Mouse (Mus musculus) liver, embryonic 16.5 days (tissue): ENCODE results near the gene Gsk3b. TPM values are rescaled to one million over a fixed set of nuclear protein-coding genes. Genes with fewer than 3 reads are reported as not detected.

Experiments used
- ATAC-seq: fragments of 200-750 bp; cut with Nextera tagmentation; 2 replicates; pipeline ENCODE4 v1.8.0; 2017; ENCODE audit warnings: low read depth, mild to moderate bottlenecking, moderate number of reproducible peaks, moderate library complexity
- H3K27ac ChIP-seq: fragments of 300-500 bp; sonication (generic); 2 replicates; pipeline ENCODE4 v1.5.1; 2014; ENCODE audit warnings: mild to moderate bottlenecking, low read length
- H3K27me3 ChIP-seq: fragments of 300-500 bp; sonication (generic); 2 replicates; pipeline ENCODE4 v1.6.1; 2014; ENCODE audit warnings: low read depth, low read length, mixed read lengths; ENCODE audit not compliant: control insufficient read depth, insufficient read depth
- H3K36me3 ChIP-seq: fragments of 300-500 bp; sonication (generic); 2 replicates; pipeline ENCODE4 v1.6.1; 2014; ENCODE audit warnings: mild to moderate bottlenecking; ENCODE audit not compliant: control insufficient read depth, insufficient read depth
- H3K4me1 ChIP-seq: fragments of 300-500 bp; sonication (generic); 2 replicates; pipeline ENCODE4 v1.6.1; 2014; ENCODE audit warnings: low read depth, low read length, mixed read lengths; ENCODE audit not compliant: control insufficient read depth
- H3K4me2 ChIP-seq: fragments of 300-500 bp; sonication (generic); 2 replicates; pipeline ENCODE4 v1.6.1; 2014; ENCODE audit warnings: low read depth, low read length, mixed read lengths
- H3K4me3 ChIP-seq: fragments of 300-500 bp; sonication (generic); 2 replicates; pipeline ENCODE4 v1.5.1; 2014; ENCODE audit warnings: low read depth, mild to moderate bottlenecking, low read length
- H3K9ac ChIP-seq: fragments of 300-500 bp; sonication (generic); 2 replicates; pipeline ENCODE4 v1.6.1; 2014; ENCODE audit warnings: low read depth, low read length
- H3K9me3 ChIP-seq: fragments of 300-500 bp; sonication (generic); replicated peaks from 2 replicates; pipeline ENCODE4 v1.6.1; 2016; ENCODE audit warnings: low read length; ENCODE audit not compliant: control insufficient read depth
- WGBS: fragments of 180-500 bp; shearing (Covaris S2); extraction: QIAGEN DNeasy Blood & Tissue Kit; methylation state at CpG from one replicate; pipeline ENCODE4 v1.1.7; 2014; ENCODE audit not compliant: insufficient replicate concordance; 5-methylcytosine and 5-hydroxymethylcytosine counted together
- polyA plus RNA-seq: library from polyadenylated mRNA; unstranded; fragments of >200 nt; fragmentation: Nextera tagmentation; extraction: Ambion mirVana; gene quantifications from 2 replicates; pipeline ENCODE4 v1.2.1, GENCODE M21; 2015

The Gsk3b gene
- polyA plus RNA-seq, 1 experiment from 2014 or later: 9.1 TPM

DNA sequence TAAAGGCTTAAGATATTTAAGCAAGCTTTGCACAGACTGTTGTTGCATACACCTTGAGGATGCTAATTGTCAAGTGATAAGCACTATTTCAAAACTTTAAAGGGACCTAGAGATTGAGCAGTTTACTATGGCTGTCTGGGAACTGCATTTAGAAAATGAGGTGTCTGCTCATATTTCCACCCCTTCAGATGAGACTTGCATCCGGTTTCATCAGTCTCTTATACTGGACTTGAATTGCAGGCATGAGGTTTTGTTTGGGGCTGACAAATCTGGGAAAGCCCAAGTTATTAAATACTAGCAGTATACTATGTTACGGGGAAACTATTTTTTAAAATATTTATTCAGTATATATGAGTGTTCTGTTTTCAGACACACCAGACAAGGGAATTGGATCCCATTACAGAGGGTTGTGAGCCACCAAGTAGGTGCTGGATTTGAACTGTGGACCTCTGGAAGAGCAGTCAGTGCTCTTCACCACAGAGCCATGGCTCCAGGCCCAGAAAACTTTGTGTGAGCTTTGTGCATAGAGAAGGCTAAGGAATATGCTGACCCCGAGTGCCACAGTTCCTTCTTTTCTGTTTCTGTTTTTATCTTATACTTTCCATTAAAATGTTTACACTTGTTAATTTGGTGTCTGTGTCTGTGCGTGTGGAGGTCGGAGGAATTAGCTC, 6.5 kb downstream of the Gsk3b start:
- H3K4me3 ChIP-seq: no peak overlapping the region
- no peaks in the 10 kb centered on the region for H3K27me3 ChIP-seq
- H3K4me1 ChIP-seq: peaks cover 17% of the 10 kb centered on the region
- peaks cover 3% of the 10 kb centered on the region; the same call in 1 of the 2 replicates for H3K9me3 ChIP-seq
- no peak overlapping the region for H3K9ac ChIP-seq
- H3K36me3 ChIP-seq: peaks cover 5% of the 10 kb centered on the region
- no peak overlapping the region for H3K4me2 ChIP-seq
- ATAC-seq: no peak
- WGBS: 74% methylated on average over 5 of the region's 5 CpGs
- H3K27ac ChIP-seq: no peak overlapping the region

DNA sequence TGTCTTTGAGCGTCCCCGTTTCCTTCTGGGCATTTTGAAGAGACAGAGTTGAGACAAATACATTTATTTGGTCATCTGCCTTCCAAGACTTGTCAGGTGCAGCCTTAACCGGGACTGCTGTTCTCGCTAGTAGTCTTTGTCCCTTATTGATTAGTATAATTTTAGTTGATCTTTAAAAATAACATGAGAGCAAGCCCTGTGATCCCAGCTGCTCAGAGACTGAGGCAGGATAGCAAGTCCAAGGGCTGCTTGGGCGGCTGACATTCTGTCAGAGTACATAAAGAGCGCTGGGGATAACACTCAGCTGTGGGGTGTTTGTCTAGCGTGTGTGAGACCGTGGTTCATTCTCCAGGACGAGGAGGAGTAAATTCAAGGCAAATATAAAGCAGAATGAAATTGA, 8.7 kb downstream of the Gsk3b start:
- Histone ChIP-seq H3K36me3 (peaks cover 6% of the 10 kb centered on the region), H3K4me3 (no peak overlapping the region), H3K4me1 (peaks cover 12% of the 10 kb centered on the region), H3K27me3 (no peaks in the 10 kb centered on the region), H3K27ac (no peak overlapping the region), H3K4me2 (no peak overlapping the region), H3K9ac (no peak overlapping the region), H3K9me3 (peaks cover 3% of the 10 kb centered on the region; the same call in 1 of the 2 replicates)
- peak; percentile 32; the same call in 1 of the 2 replicates for ATAC-seq
- 78% methylated on average over 9 of the region's 9 CpGs for WGBS

DNA sequence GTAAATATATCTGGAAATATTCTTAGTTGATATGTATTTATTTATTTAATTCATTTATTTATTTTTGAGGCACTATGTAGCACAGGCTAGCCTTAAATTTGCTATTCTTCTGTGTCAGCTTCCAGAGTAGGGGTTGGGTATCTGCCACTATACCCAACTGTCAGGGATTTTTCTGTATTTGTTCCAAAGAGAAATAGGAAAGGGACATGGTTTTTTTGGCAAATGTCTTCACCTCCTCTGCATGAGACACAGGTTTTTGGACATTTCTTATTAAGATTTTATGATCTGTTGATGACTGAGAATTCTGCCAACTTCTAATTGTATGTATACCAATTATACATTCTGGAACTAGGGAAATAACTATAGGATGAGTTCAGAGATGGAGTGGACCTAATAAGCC, 10.5 kb downstream of the Gsk3b start:
- Histone ChIP-seq H3K36me3 (peaks cover 6% of the 10 kb centered on the region), H3K9me3 (peaks cover 3% of the 10 kb centered on the region; the same call in 1 of the 2 replicates), H3K4me3 (no peak overlapping the region), H3K4me2 (no peak overlapping the region), H3K27ac (no peak overlapping the region), H3K9ac (no peak overlapping the region), H3K27me3 (no peaks in the 10 kb centered on the region), H3K4me1 (peaks cover 4% of the 10 kb centered on the region)
- no peak for ATAC-seq

DNA sequence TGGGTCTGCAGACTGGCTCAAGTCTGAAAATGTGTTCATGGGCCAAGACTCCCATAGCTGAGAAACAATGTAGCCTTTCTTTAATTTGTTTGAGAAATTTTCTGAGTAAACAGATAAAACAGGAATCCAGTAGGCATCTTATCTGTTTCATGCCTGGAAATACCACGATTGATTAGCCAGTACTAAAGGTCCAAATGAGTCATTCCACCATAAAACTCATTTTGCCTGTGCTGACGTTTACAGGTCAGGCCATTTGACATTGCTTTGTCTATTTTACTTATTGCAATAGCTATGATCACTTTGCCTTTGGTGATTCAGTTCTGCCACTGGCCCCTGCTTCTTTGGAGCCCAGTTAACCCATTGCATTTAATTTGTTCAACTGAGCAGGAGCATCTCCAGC, 11.8 kb downstream of the Gsk3b start:
- Histone ChIP-seq H3K4me1 (peaks cover 4% of the 10 kb centered on the region), H3K36me3 (peaks cover 6% of the 10 kb centered on the region), H3K9ac (no peak overlapping the region), H3K27ac (no peak overlapping the region), H3K27me3 (no peaks in the 10 kb centered on the region), H3K9me3 (peaks cover 3% of the 10 kb centered on the region; the same call in 1 of the 2 replicates), H3K4me2 (no peak overlapping the region), H3K4me3 (no peak overlapping the region)
- ATAC-seq: no peak
- 67% methylated on average over 2 of the region's 2 CpGs for WGBS

DNA sequence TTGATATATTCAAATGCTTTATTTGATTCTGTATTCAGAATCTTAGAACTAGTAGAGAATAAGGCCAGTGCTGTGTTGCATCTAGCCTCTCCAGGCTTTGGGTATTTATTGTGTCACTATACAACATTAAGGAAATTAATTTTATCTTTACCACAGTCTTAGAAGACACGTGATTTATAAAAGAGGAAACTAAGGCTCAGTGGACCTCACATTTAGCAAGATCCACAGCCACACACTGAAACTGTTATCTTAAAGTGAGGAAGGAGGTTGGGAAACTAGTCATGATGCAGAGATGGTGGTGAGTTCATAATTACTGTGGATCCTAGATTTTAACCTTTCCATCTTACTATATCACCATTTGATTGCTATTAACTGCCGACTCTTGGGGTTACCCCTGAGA, 16.7 kb downstream of the Gsk3b start:
- Histone ChIP-seq H3K9me3 (no peaks in the 10 kb centered on the region), H3K4me2 (no peak overlapping the region), H3K27me3 (no peaks in the 10 kb centered on the region), H3K4me1 (no peaks in the 10 kb centered on the region; the same call in 1 of the 2 replicates), H3K27ac (no peak overlapping the region), H3K4me3 (no peak overlapping the region), H3K9ac (no peak overlapping the region), H3K36me3 (no peaks in the 10 kb centered on the region; the same call in 1 of the 2 replicates)
- no peak for ATAC-seq
- WGBS: 48% methylated on average over 2 of the region's 2 CpGs

DNA sequence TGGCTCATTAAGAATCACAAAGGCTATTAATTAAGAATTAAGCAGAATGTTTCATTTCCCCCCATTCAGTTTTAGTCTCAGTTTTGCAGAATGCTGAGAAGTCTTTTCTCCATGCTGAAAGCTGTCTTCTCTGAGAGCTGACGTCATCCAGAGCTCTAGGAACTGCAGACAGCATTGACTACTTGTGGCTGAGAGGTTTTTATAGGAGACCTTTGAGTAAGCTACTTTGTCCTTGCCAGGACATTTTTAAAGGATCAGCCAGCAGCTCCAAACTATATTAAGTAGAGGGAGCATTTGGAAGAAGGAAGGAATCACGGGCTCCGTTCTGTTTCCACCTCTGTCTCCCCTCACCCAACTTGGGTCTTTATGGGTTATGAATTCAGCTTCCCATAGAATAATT, 17.7 kb downstream of the Gsk3b start:
- no peak overlapping the region for H3K4me3 ChIP-seq
- H3K9me3 ChIP-seq: no peaks in the 10 kb centered on the region
- H3K27ac ChIP-seq: no peak overlapping the region
- H3K4me1 ChIP-seq: no peaks in the 10 kb centered on the region; the same call in 1 of the 2 replicates
- H3K9ac ChIP-seq: no peak overlapping the region
- H3K27me3 ChIP-seq: no peaks in the 10 kb centered on the region
- WGBS: 78% methylated on average over 3 of the region's 3 CpGs
- ATAC-seq: no peak
- H3K36me3 ChIP-seq: no peaks in the 10 kb centered on the region; the same call in 1 of the 2 replicates
- no peak overlapping the region for H3K4me2 ChIP-seq

DNA sequence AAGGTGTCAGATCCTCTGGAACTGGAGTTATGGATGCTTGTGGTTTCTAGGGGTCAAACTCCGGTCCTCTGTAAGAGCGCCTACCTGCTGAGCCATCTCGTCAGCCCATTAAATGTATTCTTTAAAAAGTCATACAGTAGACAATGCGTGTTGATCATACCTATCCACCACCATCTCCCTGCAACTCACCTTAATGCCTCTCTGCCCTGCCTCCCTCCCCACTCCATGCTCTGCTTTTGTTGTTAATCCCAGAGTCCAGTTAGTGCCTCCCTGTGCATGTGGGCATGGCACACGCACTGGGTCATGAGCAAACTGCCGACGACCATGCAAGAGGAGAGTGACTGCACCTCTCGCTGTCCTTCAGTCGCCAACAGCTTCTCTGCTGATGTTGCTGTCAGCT, 21.2 kb downstream of the Gsk3b start:
- H3K4me2 ChIP-seq: no peak overlapping the region
- H3K9me3 ChIP-seq: no peaks in the 10 kb centered on the region
- no peak overlapping the region for H3K9ac ChIP-seq
- peaks cover 3% of the 10 kb centered on the region for H3K36me3 ChIP-seq
- no peak for ATAC-seq
- H3K4me3 ChIP-seq: no peak overlapping the region
- no peaks in the 10 kb centered on the region for H3K27me3 ChIP-seq
- H3K4me1 ChIP-seq: no peaks in the 10 kb centered on the region; the same call in 1 of the 2 replicates
- 77% methylated on average over 9 of the region's 9 CpGs for WGBS
- no peak overlapping the region for H3K27ac ChIP-seq

DNA sequence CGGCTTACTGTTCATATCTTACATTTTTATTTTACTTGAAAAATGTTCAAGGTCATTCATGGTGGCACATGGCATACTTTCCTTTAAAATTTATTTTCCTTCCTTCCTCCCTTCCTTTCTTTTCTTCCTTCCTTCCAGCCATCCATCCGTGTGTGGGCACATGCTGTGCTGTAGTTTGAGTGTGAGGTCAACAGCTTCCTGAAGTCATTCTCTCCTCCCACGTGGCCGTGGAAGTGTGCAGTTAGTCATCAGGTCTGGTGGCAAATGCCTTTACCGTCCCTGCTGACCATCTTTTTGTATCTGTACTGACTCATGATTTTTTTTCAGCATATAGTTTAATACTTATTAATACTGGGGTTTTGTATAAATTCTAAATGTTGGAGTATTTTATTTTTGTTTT, 21.8 kb downstream of the Gsk3b start:
- no peak overlapping the region for H3K9ac ChIP-seq
- no peaks in the 10 kb centered on the region for H3K27me3 ChIP-seq
- no peaks in the 10 kb centered on the region for H3K9me3 ChIP-seq
- no peak overlapping the region for H3K4me2 ChIP-seq
- no peak overlapping the region for H3K4me3 ChIP-seq
- ATAC-seq: no peak
- H3K27ac ChIP-seq: no peak overlapping the region
- WGBS: 20% methylated on average over 5 of the region's 5 CpGs
- H3K36me3 ChIP-seq: peaks cover 3% of the 10 kb centered on the region
- H3K4me1 ChIP-seq: no peaks in the 10 kb centered on the region; the same call in 1 of the 2 replicates

DNA sequence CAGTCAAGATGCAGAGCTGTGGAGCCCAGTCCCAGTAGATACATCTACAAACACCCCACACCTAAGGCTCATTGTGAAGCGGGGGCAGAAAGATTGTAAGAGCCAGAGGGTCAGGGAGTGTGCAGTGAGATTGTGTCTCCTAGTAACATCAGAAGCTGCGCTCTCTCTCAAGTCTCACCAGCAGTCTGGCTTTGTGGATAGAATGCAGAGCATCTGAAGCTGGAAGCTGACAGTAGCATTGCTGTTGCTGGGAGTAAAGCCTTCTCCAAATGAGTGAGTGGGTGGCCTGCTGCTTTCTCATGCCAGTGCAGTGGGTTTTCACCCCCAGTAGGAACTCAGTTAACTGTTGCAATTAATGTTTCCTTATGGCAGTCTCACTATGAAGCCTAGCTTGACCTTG, 25.3 kb downstream of the Gsk3b start:
- H3K9me3 ChIP-seq: no peaks in the 10 kb centered on the region
- no peak overlapping the region for H3K4me3 ChIP-seq
- H3K4me1 ChIP-seq: no peaks in the 10 kb centered on the region; the same call in 1 of the 2 replicates
- peaks cover 3% of the 10 kb centered on the region for H3K36me3 ChIP-seq
- H3K4me2 ChIP-seq: no peak overlapping the region
- H3K9ac ChIP-seq: no peak overlapping the region
- 64% methylated on average over 2 of the region's 2 CpGs for WGBS
- no peak overlapping the region for H3K27ac ChIP-seq
- no peaks in the 10 kb centered on the region for H3K27me3 ChIP-seq
- no peak for ATAC-seq
